Mouse (Mus musculus): ENCODE data around the gene Adam22.

- no peak for TF ChIP-seq GATA1 (IDR thresholded peaks at IDR 0.05; ENCODE audit: low read length)
- TF ChIP-seq TAL1 (IDR thresholded peaks at IDR 0.05; ENCODE audit: low read length), result no peak
Measured at GRCm38 (mm10) chr5:8310907-8311306, 57.1 kb downstream of the Adam22 start.

All from erythroblast, embryonic 14.5 days (primary cell).